Mouse (Mus musculus) gastrocnemius, adult 8-10 months (tissue): ENCODE measurements around the gene Hist2h3c1. TPM values are rescaled to one million over a fixed set of nuclear protein-coding genes. Genes with fewer than 3 reads are reported as not detected.
"Not testable (repeated sequence)": the region's sequence is repeated elsewhere in the genome, so short reads cannot be mapped to it uniquely, and the experiment has no call there.

Source experiments
- DNase-seq, 2 experiments: peaks; one replicate each; pipeline ENCODE4 v3.0.0; 2022; ENCODE audit warnings: low spot score in 2 of 2
- total RNA-seq, 4 experiments: library from RNA; stranded (reverse); gene quantifications; 2 replicates each; pipeline ENCODE4 v1.2.4; 2022

Gene Hist2h3c1
- total RNA-seq, 4 experiments from 2014 or later, result not detected

DNA sequence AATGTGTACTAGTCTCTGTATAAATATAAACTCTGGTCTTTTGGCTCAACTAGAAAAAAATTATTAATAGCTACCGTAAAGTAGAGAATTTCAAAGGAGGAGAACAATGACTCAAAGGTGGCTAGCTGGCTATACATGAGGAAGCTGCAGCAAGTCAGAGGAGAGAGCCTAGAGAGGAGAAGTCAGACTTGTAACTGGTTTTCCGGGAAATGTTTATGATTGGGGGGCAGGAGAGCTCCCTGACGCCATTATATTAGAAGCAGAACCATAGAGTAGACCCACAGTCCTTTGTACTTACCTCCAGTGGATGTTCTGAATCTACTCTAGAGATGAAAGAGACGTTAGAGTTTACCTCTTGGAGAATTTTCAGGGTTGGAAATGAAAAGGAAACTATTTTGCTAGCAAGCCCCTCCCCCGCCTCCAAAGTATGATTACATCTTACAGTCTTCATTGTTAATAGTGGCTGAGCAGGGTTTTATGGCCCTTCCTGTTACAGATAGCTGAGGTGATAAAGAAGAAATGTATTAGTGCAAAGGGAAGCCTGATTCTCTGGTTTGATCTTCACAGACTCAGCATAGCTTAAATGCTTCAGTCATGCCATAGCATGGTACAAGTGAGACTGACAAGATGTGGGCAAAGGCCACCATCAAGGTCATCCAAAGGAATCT, 9.6 kb downstream of the Hist2h3c1 start:
- DNase-seq, result no peak

DNA sequence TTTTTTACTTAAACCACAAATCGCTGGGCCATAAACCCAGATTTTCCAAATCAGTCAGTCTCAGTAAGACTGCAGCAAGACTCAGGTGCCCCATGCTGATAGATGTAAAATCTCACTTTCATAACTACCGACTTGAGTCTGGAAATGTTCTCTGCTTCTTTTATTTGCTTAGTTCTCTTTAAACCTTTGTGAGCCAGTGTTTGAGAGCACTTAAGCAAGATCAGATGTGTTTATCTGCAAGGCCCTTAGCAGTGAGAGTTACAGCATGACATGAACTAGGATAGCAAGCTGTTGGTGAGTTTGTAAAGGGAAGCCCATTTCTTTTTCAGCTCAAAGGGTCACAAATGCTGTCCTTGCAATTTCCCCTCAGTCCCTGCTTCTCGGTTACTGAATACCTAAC, 10.7 kb downstream of the Hist2h3c1 start:
- no peak for DNase-seq

DNA sequence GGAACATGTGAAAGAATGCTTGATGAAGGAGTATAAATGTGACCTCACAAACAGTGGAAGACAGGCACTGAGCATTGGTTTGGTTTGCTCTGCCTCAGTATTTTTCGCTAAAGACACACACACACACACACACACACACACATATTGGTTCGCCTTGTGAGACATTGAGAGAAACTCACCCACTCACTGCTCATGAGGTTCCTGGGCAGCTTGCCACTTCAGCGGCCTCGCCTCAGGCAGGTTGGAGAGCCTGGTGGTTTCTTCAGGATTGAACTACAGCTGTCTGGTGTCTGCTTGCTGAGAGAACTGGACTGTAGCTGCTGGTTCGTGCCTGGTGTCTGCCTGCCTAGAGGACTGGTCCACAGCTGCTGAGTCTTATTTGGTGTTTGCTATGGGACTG, 13.7 kb downstream of the Hist2h3c1 start:
- DNase-seq, result no peak

DNA sequence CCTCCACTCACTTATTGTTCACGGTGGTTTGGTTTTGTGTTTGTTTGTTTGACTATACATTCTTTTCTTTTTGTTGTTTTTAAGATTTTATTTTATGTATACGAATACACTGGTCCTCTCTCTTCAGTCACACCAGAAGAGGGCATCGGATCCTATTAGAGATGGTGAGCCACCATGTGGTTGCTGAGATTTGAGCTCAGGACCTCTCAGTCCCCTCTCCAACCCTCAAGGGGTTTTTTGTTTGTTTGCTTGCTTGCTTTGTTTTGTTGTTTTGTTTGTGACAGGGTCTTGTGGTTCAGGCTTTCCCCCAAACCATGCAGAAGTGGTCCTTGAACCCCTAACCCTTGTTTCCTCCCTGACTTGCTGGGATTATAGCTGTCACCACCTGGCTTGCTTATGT, 15.1 kb downstream of the Hist2h3c1 start:
- no peak for DNase-seq

DNA sequence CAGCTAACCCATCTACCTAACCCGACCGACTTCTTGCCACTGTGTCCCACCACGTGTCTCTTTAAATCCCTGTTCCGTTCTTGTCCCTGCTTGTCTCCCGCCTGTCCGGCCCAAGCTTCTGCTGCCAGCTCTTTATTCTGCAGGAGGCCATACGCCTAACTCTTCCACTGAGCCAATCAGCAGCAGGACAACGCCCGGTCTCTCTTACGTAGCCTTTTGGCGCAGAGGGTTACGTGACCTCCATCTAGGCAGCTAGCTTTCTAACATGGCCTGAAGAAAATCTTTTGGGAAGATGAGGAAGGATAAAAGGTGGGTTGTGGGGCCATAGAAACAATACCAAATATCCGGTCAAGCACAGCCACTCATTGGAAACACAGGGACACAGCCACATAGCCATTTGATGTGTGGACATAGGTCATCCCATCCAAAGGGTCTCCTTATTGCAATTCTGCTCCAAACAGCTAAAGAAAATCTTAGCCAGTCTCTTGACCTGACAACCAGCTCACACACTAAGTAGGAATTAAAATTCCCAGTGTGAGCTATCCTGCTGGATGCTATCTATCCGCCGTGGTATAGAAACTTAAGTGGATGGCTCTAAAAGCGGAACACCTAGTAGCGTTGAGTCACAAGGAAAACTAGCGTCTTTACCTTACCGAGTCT, 15.9 kb downstream of the Hist2h3c1 start:
- DNase-seq, result peak; percentile 77 to 81

DNA sequence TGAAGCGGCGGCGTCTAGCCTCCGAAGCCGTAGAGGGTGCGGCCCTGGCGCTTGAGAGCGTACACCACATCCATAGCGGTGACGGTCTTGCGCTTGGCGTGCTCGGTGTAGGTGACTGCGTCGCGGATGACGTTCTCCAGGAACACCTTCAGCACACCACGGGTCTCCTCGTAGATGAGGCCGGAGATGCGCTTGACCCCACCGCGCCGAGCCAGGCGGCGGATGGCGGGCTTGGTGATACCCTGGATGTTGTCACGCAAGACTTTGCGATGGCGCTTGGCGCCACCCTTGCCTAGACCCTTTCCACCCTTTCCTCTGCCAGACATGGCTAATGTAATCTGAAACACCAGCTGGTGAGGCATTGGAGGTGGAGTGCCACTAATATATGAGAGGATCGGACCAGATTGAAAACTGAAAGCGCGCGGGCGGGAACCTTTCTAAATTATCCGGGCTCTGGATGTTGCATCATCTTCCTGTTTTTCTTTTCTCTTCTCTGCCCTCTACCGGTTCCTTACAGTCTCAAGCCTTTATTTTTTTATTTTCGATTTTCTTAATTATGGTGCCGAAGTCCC, 16.6 kb downstream of the Hist2h3c1 start, which contains the start of gene Hist2h4:
Gene Hist2h4 (minus strand): TSS at position 333 of the 572 bp plus-strand sequence.
- DNase-seq, result peak; percentile 93

DNA sequence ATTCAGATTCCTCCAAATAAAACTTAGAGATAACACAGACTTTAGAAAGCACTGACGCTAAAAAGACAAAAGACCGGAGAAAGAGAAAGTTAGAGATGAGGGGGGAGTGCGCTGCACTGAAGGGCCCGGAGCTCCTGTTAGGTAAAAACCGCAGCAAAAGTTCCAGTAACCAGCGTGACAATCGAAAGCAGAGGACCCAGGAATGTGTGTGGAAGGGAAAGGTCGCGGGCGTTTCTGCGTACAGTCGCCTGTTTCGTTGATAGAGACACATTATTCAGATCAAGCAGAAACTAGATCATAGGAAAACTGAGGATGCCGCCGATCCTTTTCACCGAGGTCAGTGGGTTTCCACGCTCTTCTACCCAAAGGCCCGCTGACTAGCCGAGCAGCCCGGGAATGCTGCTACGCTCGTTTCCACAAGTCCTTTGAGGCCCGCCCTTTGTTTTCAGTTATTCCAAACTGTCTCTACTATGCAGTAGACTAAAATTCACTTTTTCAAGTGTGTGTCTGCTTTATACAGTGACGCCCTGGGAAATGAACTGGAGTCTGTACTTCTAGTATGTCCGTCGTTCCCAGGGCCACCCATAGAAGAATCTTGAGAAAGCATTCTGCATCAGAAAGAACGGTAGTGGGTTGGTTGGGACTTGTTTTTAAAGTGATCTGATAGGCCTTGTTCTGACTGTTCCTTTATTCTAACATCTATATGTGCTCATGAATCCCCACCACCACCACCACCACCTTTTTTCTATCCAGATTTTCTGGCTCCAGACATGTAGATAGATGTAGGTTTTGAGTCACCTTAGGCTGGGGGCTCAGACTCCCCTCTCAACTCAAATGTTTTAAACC, 17.3 kb downstream of the Hist2h3c1 start:
- peak; percentile 25 to 27 for DNase-seq

DNA sequence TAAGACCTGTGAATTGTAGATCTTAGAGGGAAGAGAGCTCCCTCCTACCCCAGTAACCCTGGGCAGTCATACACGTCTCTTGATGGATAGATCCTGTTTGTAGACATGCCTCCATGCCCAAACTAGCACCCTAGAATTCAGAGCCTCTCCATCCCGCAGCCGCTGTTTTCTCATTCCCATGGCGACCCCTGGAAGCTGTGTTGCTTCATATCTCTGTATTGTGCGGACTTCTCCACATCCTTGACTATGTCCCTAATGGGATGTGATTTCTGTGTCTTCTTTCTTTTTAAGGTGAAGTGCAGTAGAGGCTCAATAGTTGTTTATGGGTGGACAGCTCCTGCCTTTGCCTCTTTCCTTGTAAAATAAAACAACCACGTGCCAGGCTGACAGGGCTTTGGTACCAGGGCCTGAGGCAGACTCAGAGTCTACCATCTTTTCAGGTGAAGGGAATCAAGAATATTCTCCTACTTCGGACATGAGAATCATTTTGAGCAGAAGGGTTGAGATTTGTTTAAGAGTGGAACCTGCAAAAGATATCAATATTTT, 18.0 kb downstream of the Hist2h3c1 start:
- no peak for DNase-seq

DNA sequence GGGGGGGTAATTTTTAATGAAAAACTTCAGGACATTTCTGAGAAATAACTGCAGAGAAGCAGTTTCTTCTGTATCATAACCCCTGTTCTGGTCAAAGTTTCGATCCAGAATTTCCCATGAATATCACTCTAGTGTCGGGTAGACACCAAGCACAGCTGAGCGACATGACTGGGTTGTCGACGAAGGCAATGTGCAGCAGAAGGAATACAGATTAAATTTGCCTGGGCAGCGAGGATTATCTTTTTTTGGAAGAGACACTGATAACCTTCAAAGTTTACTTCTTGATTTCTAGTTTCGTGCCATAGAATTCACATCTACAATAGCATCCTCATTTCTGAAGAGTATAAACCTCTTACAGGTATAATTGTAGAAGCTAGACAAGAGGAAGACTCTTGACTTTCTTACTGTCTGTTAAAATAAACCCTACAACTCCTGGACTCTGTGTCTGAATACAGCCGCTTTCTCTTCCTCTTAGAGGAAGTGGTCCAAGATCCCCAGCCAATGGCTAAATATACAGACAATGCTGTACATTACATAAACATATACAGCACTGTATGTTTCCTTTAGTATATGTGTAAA, 19.7 kb downstream of the Hist2h3c1 start:
- DNase-seq, result no peak

DNA sequence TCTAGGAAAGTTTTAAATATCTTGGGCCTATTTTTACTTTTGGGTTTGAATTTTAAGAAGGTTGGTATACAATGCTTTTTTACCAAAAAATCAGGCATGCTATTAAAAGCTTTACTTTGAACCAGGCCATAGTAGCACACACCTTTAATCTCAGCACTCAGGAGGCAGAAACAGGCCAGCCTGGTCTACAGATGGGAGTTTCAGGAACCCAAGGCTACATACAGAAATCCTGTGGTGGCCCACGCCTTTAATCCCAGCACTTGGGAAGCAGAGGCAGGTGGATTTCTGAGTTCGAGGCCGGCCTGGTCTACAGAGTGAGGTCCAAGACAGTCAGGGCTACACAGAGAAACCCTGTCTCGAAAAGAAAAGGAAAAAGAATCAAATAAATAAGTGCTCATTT, 21.1 kb downstream of the Hist2h3c1 start:
- DNase-seq, result no peak

DNA sequence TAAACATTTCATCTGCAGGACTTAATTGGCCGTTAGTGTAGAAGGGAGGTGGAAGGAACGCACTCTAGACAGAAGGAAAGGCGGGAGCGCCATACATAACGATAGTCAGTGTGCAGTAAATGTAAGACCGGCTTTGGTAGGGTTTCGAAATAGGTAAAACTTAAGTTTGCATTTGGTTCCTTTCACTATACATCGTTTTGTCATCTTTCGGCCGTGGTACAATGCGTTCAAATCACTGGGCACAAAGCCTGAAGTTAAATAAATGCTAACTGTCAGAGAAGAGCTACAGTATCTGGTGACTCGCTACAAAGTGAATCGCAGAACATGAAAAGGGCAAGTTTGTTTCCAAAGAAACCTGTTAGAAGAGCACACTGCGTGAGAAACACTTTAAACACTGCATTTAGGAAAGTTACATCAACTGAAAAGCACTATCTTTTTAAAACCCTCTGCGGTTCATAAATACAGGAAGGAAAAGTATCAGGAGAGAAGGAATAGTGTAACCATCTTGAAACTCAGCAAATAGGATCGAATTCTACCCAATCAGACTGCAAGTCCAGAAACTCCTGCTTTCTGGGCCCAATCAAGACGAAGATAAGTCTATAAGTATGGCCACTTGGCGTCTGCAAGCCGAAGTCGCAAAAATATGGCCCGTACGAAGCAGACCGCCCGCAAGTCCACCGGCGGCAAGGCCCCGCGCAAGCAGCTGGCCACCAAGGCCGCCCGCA, 21.7 kb downstream of the Hist2h3c1 start, which contains the start of gene Hist2h3b:
Gene Hist2h3b (plus strand): TSS at position 604 of the 725 bp plus-strand sequence.
- DNase-seq, result peak; percentile 46 to 62

DNA sequence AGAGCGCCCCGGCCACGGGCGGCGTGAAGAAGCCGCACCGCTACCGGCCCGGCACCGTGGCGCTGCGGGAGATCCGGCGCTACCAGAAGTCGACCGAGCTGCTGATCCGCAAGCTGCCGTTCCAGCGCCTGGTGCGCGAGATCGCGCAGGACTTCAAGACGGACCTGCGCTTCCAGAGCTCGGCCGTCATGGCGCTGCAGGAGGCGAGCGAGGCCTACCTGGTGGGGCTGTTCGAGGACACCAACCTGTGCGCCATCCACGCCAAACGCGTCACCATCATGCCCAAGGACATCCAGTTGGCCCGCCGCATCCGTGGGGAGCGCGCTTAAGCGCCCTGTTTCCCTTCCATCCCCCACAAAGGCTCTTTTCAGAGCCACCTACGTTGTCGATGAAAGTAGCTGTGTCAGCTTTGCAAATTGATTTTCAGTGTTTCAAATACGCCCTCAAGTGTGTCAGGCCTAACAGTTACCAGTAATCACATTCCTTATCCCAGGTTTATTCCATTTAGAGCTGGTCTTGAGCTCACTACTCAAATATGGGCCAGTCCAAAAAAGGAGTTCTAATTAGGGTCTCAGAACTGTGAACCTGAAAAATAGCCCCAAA, 22.4 kb downstream of the Hist2h3c1 start:
- DNase-seq, result not testable (repeated sequence)

DNA sequence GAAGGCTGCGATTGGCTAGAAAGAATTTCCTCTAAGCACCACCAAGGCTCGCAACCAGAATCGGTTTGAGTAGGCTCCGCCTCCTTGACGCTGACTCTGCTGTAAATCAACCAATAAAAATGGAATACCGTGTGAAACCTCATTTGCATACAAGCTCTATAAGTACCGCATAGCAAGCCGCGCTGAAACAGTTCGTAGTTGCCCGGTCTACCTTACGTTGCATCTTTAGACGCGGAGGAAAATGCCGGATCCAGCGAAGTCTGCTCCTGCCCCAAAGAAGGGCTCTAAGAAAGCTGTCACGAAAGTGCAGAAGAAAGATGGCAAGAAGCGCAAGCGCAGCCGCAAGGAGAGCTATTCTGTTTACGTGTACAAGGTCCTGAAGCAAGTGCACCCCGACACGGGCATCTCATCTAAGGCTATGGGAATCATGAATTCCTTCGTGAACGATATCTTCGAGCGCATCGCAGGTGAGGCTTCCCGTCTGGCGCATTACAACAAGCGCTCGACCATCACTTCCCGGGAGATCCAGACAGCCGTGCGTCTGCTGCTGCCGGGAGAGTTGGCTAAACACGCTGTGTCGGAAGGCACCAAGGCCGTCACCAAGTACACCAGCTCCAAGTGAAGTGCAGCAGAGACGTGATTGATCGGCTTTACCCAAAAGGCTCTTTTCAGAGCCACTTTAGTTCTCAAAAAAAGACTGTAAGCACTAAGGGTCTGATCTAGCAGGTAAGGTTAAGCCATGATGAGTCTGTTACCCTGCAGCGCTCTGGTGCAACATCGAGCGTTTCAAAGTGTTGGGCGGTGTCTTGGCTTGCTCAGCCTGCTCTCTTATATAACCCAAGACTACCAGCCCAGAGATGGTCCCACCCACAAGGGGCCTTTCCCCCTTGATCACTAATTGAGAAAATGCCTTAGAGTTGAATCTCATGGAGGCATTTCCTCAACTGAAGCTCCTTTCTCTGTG, 23.3 kb downstream of the Hist2h3c1 start, which contains the start of gene Hist2h2bb:
Gene Hist2h2bb (plus strand): TSS at position 242 of the 964 bp plus-strand sequence.
- DNase-seq, result peak; percentile 82 to 89

DNA sequence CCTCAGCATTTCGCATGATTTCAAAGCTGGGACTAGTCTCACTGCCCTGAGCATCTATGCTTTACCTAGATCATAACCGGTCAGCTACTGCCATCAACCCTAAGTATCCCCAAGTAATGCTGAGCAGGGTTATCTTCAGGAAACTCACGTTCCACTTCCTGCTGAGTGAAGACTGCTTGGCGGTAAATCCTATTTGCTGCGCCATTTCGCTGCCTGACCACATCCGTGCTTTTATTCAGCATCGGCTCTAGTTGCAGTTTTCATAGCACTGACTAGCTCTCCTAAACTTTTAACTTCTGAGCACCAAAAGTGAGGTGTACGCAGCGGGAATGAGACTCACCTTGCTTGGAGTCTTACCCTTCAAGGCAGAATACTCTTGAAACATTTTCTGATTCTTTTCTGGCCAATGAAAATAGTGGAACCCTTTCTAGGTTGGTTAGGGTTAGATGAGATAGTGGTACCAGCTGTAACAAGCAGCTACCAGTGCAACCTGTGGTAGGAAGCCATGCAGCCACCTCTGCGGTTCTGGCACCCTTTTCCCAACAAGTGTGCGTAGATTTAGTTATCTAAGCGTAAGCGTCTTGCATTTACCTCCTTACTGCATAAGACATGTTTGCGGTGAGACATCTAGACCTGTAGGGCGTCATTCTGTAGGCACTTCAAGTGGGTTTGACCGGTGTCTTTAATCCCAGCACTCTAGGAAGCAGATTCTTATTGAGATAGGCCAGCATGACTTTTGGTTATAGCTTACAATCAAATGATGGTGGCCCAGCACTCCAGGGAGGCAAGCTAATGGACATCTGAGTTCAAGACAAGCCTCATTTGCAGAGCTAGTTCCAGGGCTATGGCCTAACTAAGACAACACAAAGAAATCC, 27.3 kb downstream of the Hist2h3c1 start:
- DNase-seq, result no peak

DNA sequence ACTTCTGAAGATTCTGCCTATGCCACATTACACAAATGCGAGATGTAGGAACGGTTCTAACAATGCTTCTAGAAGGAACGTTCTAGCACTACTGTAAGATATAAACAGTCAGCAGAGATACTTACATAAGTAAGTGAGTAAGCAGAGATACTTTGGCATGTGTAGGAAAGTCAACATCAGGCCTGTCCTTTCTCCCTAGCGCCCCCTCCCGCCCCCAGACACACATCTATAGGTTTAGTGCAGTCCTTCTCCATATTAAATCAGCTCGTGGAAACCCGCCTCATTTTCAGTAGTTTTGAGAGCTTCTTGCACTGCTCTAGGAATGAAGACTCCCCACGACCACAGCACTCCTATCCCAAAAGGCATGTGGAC, 30.9 kb downstream of the Hist2h3c1 start:
- no peak for DNase-seq

DNA sequence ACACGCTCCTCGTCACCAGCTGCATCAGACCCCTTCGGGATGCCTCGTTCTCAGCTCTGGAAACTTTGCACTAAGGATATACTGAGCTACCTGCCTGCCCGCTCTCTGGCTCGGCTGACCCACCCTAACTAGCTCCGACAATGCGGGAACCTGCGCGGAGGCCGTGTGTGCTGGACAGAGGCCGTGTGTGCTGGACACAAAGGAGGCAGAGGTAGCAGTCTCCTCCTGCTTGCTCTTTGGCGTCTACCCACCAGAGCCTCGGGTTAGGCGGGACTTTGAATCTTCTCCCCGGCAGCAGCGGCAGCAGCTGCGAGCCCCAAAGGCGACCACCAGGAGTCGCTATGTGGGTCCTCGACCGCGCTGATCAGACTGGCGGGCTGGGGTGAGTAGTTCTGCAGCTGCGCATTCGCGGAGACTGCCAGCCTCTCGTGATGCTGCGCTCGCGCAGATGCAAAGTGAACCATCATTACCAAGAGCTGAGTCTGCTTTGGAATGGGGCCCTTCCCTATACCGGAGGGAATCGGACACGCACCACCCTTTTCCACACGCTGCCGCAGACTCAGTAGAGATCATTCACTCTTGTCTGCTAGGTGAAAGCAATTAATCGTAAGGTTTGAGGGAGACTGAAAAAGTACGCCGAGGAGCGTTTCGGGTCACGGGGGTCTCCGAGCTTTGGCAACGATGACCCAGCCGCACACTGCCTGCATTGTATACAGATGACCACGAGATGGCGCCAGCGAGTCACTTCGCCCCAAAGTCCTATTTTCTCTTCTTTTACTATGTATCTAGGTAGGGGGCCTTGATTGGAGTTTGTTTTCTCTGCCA, 31.5 kb downstream of the Hist2h3c1 start:
- peak; percentile 78 to 87 for DNase-seq

DNA sequence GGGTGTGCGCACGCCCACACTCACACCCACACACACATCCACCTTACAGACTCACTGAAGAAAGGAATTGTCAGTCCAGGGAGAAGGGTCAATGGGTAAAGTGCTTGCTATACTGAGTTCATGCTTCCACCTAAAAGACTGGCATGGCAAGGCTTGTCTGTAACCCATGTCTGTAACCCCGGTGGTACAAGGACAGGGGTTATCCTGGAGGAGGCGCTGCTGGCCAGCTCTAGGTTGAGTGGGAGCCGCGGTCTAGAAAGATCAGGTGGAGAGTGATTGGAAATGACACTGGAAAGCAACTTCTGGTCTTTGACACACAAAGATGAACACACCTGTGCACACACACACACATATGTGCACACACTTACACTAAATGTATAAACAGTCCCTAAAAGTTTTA, 34.2 kb downstream of the Hist2h3c1 start:
- no peak for DNase-seq
